Mouse (Mus musculus) thymus, postnatal 36 days (tissue): ENCODE results near the gene Scand1.

Experiments
- DNase-seq, 2 experiments: peaks; one replicate each; pipeline ENCODE4 v3.0.0; 2022; ENCODE audit warnings: mixed read lengths in 2 of 2

The Scand1 gene

GRCm38 (mm10) chr2:156305818-156306217, 6.7 kb downstream of the Scand1 start:
- DNase-seq: no peak

- DNase-seq: no peak
Measured at GRCm38 (mm10) chr2:156304351-156304750, 8.2 kb downstream of the Scand1 start.

GRCm38 (mm10) chr2:156302063-156302462, 10.4 kb downstream of the Scand1 start:
- no peak for DNase-seq

GRCm38 (mm10) chr2:156298458-156298857, 14.0 kb downstream of the Scand1 start:
- no peak for DNase-seq

- no peak for DNase-seq
Measured at GRCm38 (mm10) chr2:156297653-156298052, 14.9 kb downstream of the Scand1 start.

- no peak for DNase-seq
Measured at GRCm38 (mm10) chr2:156296190-156296589, 16.3 kb downstream of the Scand1 start.

GRCm38 (mm10) chr2:156295601-156296063, 16.9 kb downstream of the Scand1 start:
- DNase-seq: no peak

- DNase-seq: no peak
Measured at GRCm38 (mm10) chr2:156291998-156292397, 20.5 kb downstream of the Scand1 start.

GRCm38 (mm10) chr2:156289552-156290160, 22.8 kb downstream of the Scand1 start:
- peak in 1 of 2 experiments; percentile 33 for DNase-seq

- peak; percentile 38 to 52 for DNase-seq
Measured at GRCm38 (mm10) chr2:156288222-156288621, 24.3 kb downstream of the Scand1 start.

- no peak for DNase-seq
Measured at GRCm38 (mm10) chr2:156286733-156287132, 25.8 kb downstream of the Scand1 start.

- DNase-seq: no peak
Measured at GRCm38 (mm10) chr2:156285161-156285560, 27.3 kb downstream of the Scand1 start.

GRCm38 (mm10) chr2:156281227-156281626, 31.3 kb downstream of the Scand1 start:
- DNase-seq: peak in 1 of 2 experiments; percentile 14

- peak; percentile 81 to 84 for DNase-seq
Measured at GRCm38 (mm10) chr2:156278226-156279017, 34.1 kb downstream of the Scand1 start.

- DNase-seq: no peak
Measured at GRCm38 (mm10) chr2:156272553-156272952, 40.0 kb downstream of the Scand1 start.

GRCm38 (mm10) chr2:156267636-156268035, 44.9 kb downstream of the Scand1 start:
- peak; percentile 34 to 51 for DNase-seq

GRCm38 (mm10) chr2:156263204-156263893, 49.2 kb downstream of the Scand1 start:
- DNase-seq: no peak
